Mouse (Mus musculus) heart, embryonic 14.5 days (tissue): ENCODE data around the gene Pkdcc. TPM values are rescaled to one million over a fixed set of nuclear protein-coding genes. Genes with fewer than 3 reads are reported as not detected.

Experiments
- ATAC-seq: fragments of 200-750 bp; cut with Nextera tagmentation; 2 replicates; pipeline ENCODE4 v1.8.0; 2017; ENCODE audit warnings: low read depth, moderate TSS enrichment; ENCODE audit not compliant: insufficient number of reproducible peaks, insufficient read depth, low FRiP score
- H3K27ac ChIP-seq, 2 experiments: fragments of 200-500 bp in 1 of 2; fragments of 300-500 bp in 1 of 2; sonication (generic) in 1 of 2; replicated peaks in 1 of 2; 2 replicates each; pipeline ENCODE4 v1.5.1; 2012 to 2014; ENCODE audit warnings: low read depth in 2 of 2, low read length in 2 of 2, control low read depth in 1 of 2, mild to moderate bottlenecking in 1 of 2, mixed read lengths in 1 of 2; ENCODE audit not compliant: control insufficient read depth in 1 of 2, insufficient read depth in 1 of 2
- H3K27me3 ChIP-seq: fragments of 300-500 bp; sonication (generic); 2 replicates; pipeline ENCODE4 v1.6.1; 2014; ENCODE audit warnings: mild to moderate bottlenecking, low read length, control low read depth; ENCODE audit not compliant: control insufficient read depth, insufficient read depth
- H3K36me3 ChIP-seq: fragments of 300-500 bp; sonication (generic); 2 replicates; pipeline ENCODE4 v1.6.1; 2014; ENCODE audit warnings: mild to moderate bottlenecking, control low read depth, low read length, mixed read lengths; ENCODE audit not compliant: control insufficient read depth, insufficient read depth
- H3K4me1 ChIP-seq, 2 experiments: fragments of 200-500 bp in 1 of 2; fragments of 300-500 bp in 1 of 2; sonication (generic) in 1 of 2; 2 replicates each; pipeline ENCODE4 v1.6.1; 2012 to 2014; ENCODE audit warnings: low read length in 2 of 2, control low read depth in 1 of 2, mixed read lengths in 1 of 2; ENCODE audit not compliant: control insufficient read depth in 2 of 2, insufficient read depth in 2 of 2
- H3K4me2 ChIP-seq: fragments of 300-500 bp; sonication (generic); 2 replicates; pipeline ENCODE4 v1.6.1; 2014; ENCODE audit warnings: mild to moderate bottlenecking, low read length
- H3K4me3 ChIP-seq, 2 experiments: fragments of 200-500 bp in 1 of 2; fragments of 300-500 bp in 1 of 2; sonication (generic) in 1 of 2; 2 replicates each; pipeline ENCODE4 v1.5.1; 2012 to 2014; ENCODE audit warnings: low read length in 2 of 2, mild to moderate bottlenecking in 2 of 2, control low read depth in 1 of 2, low read depth in 1 of 2, moderate library complexity in 1 of 2; ENCODE audit not compliant: control insufficient read depth in 1 of 2, insufficient read depth in 1 of 2
- H3K9ac ChIP-seq: fragments of 300-500 bp; sonication (generic); 2 replicates; pipeline ENCODE4 v1.6.1; 2014; ENCODE audit warnings: mild to moderate bottlenecking, low read length
- H3K9me3 ChIP-seq: fragments of 300-500 bp; sonication (generic); 2 replicates; pipeline ENCODE4 v1.6.1; 2016; ENCODE audit warnings: low read length, control low read depth; ENCODE audit not compliant: control insufficient read depth
- WGBS: fragments of 180-500 bp; shearing (Covaris S2); extraction: QIAGEN DNeasy Blood & Tissue Kit; methylation state at CpG from one replicate; pipeline ENCODE4 v1.1.7; 2014; 5-methylcytosine and 5-hydroxymethylcytosine counted together
- polyA plus RNA-seq: library from polyadenylated mRNA; unstranded; fragments of >200 nt; fragmentation: Nextera tagmentation; extraction: Ambion mirVana; gene quantifications from 2 replicates; pipeline ENCODE4 v1.2.1, GENCODE M21; 2014

Pkdcc gene
- polyA plus RNA-seq, 1 experiment from 2014 or later, result 20.2 TPM

- no peak overlapping the region for H3K9ac ChIP-seq
- no peaks in the 10 kb centered on the region for H3K27me3 ChIP-seq
- 68% methylated on average over 2 of the region's 2 CpGs for WGBS
Observed at GRCm38 (mm10) chr17:83212422-83212821, 2.7 kb upstream of the Pkdcc start.

GRCm38 (mm10) chr17:83213228-83213915 lies 1.7 kb upstream of the Pkdcc start:
- Histone ChIP-seq H3K9ac (peak overlapping the region; percentile 96), H3K4me3 (peak overlapping the region; percentile 87 to 95), H3K9me3 (no peaks in the 10 kb centered on the region), H3K36me3 (peaks cover 3% of the 10 kb centered on the region; the same call in 1 of the 2 replicates), H3K4me1 (peaks cover 19 to 27% of the 10 kb centered on the region in 2 experiments), H3K4me2 (peak overlapping the region; percentile 95), H3K27me3 (no peaks in the 10 kb centered on the region), H3K27ac (peak overlapping the region; percentile 28 to 99)
- ATAC-seq, result no peak
- 71% methylated on average over 9 of the region's 9 CpGs for WGBS

More at GRCm38 (mm10) chr17:83212422-83212821, 2.7 kb upstream of the Pkdcc start:
- Histone ChIP-seq H3K4me3 (no peak overlapping the region), H3K36me3 (no peaks in the 10 kb centered on the region; the same call in 1 of the 2 replicates), H3K9me3 (no peaks in the 10 kb centered on the region), H3K27ac (no peak overlapping the region), H3K4me1 (peaks cover 13 to 17% of the 10 kb centered on the region in 2 experiments; a peak in 3 of 4 replicates), H3K4me2 (no peak overlapping the region)
- ATAC-seq, result no peak

GRCm38 (mm10) chr17:83214161-83214592 lies 915 bp upstream of the Pkdcc start:
- under 1% methylated on average over 16 of the region's 16 CpGs for WGBS
- H3K36me3 ChIP-seq, result peaks cover 8% of the 10 kb centered on the region; the same call in 1 of the 2 replicates
- ATAC-seq, result peak; percentile 19; the same call in 1 of the 2 replicates
- H3K27ac ChIP-seq, result peak overlapping the region; percentile 76 to 99
- H3K9ac ChIP-seq, result peak overlapping the region; percentile 96
- H3K4me1 ChIP-seq, result peaks cover 26 to 35% of the 10 kb centered on the region in 2 experiments
- no peaks in the 10 kb centered on the region for H3K9me3 ChIP-seq
- H3K27me3 ChIP-seq, result no peaks in the 10 kb centered on the region
- H3K4me2 ChIP-seq, result peak overlapping the region; percentile 95
- peak overlapping the region; percentile 87 to 95 for H3K4me3 ChIP-seq

- WGBS, result under 1% methylated on average over 66 of the region's 80 CpGs
- ATAC-seq, result no peak
- Histone ChIP-seq H3K9ac (peak overlapping the region; percentile 99), H3K9me3 (no peaks in the 10 kb centered on the region), H3K4me2 (peak overlapping the region; percentile 95), H3K27ac (peak overlapping the region; percentile 77 to 99), H3K4me1 (peaks cover 36 to 50% of the 10 kb centered on the region in 2 experiments), H3K36me3 (peaks cover 12% of the 10 kb centered on the region), H3K27me3 (no peaks in the 10 kb centered on the region), H3K4me3 (peak overlapping the region; percentile 90 to 95)
Observed at GRCm38 (mm10) chr17:83215529-83216244, 595 bp downstream of the Pkdcc start.

GRCm38 (mm10) chr17:83216251-83216919 lies 1.3 kb downstream of the Pkdcc start:
- H3K27me3 ChIP-seq, result no peaks in the 10 kb centered on the region
- H3K4me1 ChIP-seq, result peaks cover 41 to 55% of the 10 kb centered on the region in 2 experiments
- peak overlapping the region; percentile 77 to 99 for H3K27ac ChIP-seq
- ATAC-seq, result no peak
- peaks cover 19% of the 10 kb centered on the region for H3K36me3 ChIP-seq
- peak overlapping the region; percentile 95 for H3K4me2 ChIP-seq
- peak overlapping the region; percentile 99 for H3K9ac ChIP-seq
- peak overlapping the region; percentile 90 to 95 for H3K4me3 ChIP-seq
- 8% methylated on average over 7 of the region's 7 CpGs for WGBS
- no peaks in the 10 kb centered on the region for H3K9me3 ChIP-seq

GRCm38 (mm10) chr17:83218189-83218588 lies 3.1 kb downstream of the Pkdcc start:
- peak overlapping the region; percentile 95 for H3K4me2 ChIP-seq
- ATAC-seq, result no peak
- no peaks in the 10 kb centered on the region for H3K27me3 ChIP-seq
- H3K27ac ChIP-seq, result peak overlapping the region; percentile 84 to 99
- peak overlapping the region; percentile 90 to 95 for H3K4me3 ChIP-seq
- H3K36me3 ChIP-seq, result peaks cover 37% of the 10 kb centered on the region
- no peaks in the 10 kb centered on the region for H3K9me3 ChIP-seq
- H3K4me1 ChIP-seq, result peaks cover 52 to 72% of the 10 kb centered on the region in 2 experiments
- 17% methylated on average over 2 of the region's 2 CpGs for WGBS
- peak overlapping the region; percentile 99 for H3K9ac ChIP-seq

- 57% methylated on average over 6 of the region's 6 CpGs for WGBS
- peak overlapping the region; percentile 84 to 99 for H3K27ac ChIP-seq
- H3K4me3 ChIP-seq, result peak overlapping the region; percentile 12 to 95
- peak overlapping the region; percentile 99 for H3K9ac ChIP-seq
- no peak for ATAC-seq
- H3K27me3 ChIP-seq, result no peaks in the 10 kb centered on the region
- peaks cover 48 to 71% of the 10 kb centered on the region in 2 experiments for H3K4me1 ChIP-seq
- peaks cover 43% of the 10 kb centered on the region for H3K36me3 ChIP-seq
- peak overlapping the region; percentile 95 for H3K4me2 ChIP-seq
- H3K9me3 ChIP-seq, result no peaks in the 10 kb centered on the region
Observed at GRCm38 (mm10) chr17:83218722-83219121, 3.6 kb downstream of the Pkdcc start.
